Mouse (Mus musculus): ENCODE data around the gene Casq1.

Casq1 gene

DNA sequence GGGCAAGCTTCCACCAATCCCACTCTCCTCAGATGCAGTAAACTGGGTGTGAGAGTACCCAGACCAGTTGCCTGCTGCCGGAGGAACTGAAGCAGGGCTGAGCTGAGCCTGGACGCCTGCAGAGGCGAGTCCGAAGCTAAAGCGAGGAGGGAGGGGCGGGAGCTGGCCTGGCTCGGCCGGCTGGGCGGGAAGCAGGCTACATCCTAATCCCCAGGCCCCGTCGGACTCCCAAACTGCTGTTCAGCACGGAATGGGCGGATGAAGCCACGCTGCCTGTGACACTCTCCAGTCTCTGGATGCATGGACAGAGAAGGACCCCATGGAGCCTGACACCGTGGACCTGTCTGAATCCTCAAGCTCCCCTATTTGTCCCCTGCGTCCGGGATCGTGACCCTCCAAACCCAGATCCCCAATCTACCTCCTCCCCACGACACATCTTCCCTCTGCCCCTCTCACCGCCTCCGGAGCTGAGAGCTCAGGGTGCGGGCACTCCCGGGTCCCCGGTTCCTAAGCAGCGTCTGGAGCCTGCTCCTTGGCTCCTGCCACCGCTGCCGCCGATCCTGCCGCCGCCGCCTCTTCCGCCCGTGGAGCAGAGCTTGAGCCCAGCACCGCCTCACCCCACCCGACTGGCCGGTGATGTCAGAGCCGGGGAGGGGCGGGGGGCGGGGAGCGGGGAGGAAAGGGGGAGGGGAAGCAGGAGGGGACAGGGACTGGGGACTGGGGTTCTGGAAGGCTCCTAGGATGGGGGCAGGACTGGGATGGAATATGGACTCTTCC lies 13.3 kb downstream of the Casq1 start, which contains the start of gene Pea15a:
Gene Pea15a, minus strand, starts transcription at position 664 of the 777 bp plus-strand sequence.
- no peak for DNase-seq (ENCODE audit: extremely low read depth, low read depth)

DNA sequence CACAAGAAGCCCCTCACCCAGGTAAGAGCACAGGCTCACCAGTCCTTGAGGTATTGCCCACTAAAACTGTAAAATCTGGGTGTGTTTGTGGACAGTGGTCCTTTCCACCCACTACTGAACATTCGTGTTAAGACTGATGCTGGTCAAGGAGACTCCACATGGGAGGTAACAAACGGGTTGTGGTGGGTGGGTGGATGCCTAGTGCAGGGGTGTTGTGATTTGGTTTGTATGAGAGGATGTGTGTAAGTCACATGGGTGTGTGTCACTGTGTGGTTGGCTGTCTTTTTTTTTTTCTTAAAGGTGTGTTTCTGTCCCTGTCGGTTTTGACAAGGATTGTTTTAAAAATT lies 14.0 kb downstream of the Casq1 start:
- no peak for DNase-seq (ENCODE audit: extremely low read depth, low read depth)

DNA sequence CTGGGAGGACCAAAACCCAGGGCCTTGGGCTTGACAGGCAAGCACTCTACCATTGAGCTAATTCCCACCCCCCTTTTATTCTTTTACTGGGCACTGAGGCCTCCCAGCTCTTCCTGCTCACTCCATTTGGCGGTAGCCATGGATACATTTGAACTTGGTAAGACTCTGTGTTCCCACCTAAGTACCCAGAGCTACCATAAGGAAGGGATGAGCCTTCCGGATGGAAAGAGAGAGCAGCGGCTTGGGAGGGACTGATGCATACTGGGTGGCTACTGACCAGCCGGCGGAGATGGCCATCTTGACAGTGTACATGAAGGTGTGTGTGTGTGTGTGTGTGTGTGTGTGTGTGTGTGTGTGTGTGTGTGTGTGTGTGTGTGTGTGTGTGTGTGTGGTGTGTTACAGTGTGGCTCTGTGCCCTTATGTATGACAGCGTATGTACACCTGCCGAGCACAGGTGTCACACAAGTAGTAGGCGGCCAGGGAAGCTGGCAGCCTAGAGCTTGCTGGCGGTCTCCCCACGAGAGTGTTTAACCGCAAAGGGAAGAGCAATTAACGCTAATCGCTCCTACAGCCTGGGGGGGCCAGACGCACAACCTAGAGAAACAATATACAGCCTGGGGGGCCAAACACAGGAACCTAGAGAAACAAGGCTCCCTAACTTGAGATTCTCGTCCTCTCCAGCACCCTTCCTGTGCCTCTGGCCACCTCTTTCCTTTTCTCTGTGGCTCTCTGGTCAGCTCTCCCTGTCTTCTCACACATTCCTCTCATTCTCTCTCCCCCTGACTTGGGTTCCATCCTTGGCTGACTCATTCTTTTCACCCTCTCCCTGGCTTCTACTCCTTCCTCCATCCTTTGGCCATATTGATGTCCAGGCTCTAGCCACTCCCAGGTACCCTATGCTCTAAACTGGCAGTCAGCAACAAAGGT lies 14.6 kb downstream of the Casq1 start:
- no peak for DNase-seq (ENCODE audit: extremely low read depth, low read depth)

DNA sequence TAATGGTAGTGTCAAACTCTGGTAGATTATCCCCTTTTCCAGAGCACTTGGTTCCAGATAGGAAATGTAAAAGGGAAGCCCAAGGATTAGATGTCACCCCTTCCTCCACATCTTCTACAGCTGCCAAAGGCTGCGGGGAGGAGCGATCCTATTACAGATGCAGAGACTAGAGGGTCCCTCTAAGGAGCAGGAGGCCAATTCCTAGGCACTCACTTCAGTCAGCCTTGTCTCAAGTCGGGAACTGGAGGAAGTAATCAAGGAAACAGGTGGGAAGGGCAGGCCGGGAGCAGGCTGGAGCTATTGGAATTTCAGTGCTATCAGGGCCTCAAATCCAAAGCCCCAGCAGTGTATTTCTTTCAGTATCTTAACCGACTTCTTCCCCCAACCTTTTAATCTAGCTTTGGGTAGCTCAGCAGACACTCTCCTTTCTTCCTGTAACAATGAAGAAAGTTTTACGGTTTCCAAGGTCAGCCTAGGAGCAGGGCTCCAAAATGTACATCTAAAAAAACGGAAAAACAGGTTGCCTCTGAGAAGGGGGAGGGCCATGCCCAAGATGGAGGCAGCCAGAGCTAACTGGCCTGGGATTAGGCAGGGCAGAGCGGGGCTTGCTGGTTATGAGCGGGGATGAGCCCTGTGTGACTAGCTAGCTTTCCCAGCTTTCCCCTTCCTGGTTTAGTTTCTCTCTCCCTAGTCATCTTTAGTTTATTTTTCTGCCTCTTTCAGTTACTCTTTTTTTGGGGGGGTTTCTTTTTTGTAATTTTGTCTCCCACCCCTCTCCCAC lies 15.4 kb downstream of the Casq1 start:
- DNase-seq (ENCODE audit: extremely low read depth, low read depth): no peak

DNA sequence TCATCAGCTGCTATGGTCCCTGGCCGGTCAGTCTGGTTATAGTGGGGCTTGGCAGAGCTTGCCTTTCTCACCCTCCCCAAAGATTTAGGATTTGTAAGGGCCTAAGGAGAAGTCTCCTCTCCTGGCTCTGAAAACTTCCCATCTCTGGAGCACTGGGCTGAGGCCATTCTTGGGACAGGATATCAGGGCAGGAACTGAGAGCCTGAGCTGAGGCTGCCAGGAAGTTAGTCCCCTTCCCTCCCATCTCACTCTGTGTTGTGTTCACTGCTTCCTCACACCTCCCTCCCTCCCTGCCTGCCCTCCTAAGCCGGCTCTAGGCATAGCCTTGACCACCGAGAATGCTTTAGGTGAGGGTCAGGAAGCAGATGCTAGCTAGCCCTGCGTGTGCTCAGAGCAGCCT lies 16.1 kb downstream of the Casq1 start:
- DNase-seq (ENCODE audit: extremely low read depth, low read depth): no peak

DNA sequence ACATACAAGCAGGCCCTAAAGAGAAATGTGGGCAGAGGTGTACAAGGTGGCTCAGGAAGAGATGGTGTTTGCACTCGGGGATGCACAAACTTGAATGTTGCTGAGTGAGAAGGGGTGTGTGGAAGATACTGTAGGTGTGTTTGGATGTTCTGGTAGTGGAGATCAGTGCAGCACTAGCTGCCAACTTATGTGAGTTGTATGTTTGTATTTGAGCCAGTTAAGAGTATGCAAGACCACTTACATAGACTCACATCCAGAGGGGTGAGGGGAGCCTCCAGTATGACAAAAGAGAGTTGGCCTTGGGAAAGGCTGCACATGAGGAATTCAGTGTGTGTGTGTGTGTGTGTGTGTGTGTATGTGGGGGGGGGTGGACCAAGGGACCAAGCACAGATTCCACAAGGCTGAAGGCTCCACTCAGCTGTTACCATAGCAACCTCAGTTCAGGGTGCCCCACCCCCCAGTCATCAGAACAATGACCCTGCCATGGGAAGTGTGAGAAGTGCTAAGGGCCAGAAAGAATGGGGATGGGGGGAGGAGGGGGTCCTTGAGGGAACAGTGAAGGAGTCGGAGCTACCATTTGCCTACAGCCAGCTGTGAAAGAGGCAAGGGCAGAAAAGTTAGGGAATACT lies 16.7 kb downstream of the Casq1 start:
- DNase-seq (ENCODE audit: extremely low read depth, low read depth): no peak

DNA sequence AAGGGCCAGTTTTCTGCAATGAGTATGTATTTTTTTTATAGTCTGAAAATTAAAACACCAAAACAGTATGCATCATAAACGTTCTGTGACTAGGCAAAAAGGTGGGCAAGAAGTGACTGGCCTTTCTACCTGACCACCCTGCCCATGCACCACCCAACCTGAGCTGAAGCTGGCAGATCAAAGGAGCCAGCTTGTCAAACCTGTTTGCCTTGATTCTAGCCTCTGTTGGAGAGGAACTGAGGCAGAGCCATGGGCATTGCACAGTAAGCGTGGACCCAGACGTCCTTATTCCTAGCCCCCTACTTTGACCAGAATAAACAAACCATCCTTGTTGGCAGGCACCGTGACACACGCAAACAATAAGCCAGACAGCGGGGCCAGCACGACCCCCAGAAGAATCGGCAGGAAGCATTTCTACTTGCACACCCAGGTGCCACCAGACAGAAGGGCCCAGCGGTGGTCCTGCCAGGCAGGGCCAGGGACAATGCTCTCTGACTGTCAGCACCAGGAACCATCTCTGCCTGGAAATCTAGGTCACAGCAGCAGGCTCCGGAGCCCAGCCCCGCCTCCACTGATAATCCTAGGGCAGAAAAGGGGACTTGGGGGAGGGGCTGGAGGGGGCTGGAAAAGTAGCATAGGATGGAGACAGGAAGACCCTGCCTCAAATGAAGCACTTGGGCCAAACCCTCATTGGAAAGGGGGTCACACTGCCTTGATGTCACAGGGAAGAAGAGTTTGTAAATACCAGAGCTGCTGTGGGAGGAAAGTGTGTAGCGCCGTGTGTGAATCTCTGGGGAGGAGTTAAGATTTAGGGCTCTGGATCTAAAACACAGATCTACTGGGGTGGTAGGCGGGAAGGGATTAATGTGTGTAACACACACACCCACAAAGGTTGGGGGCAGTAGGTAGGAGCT lies 17.4 kb downstream of the Casq1 start:
- DNase-seq (ENCODE audit: extremely low read depth, low read depth): no peak

DNA sequence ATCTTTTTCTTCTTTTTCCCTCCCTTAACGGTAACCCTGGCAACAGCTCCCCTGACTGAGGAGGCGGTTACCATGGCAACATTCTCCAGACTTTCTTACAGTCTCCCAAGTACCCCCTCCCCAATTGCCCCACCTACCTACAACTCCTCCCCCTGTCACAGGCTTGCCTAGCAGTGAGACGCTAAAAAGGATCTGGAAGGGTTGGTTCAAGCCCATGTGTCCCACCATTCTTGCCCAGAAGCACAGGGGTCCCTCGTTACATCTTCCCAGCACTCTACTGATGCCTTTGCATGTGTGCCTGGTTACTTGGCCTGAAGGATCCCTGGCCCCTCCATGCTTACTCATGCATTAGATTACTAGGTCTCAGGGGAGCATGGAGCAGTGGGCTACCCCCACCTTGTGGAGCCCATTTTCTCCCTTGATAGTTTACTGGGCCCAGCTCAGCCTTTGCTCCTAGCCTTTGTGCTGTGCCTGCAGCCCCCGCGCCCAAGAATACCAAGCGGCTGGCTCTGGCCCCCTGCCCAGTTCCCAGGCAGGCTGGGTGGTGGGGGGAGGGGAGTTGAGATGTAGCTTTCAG lies 18.7 kb downstream of the Casq1 start:
- no peak for DNase-seq (ENCODE audit: extremely low read depth, low read depth)

DNA sequence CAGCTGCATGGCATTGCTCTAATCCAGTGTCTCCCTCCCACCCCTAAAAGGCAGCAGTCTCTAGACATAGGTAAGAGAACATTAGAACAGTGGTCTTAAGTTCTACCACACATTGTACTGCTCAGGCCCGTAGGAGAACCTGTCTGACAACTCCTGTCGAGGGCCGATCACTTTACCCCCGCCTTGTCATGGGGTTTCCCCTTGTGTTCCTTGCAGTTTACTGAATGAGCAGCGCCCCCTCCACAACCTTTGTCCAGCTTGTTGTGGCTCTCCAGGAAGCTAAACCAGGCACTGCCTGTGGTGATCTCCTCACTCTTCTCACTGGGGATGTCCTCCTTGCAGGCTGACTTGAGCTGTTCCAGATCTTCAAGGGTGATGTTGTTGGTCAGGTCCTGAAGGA lies 19.5 kb downstream of the Casq1 start:
- DNase-seq (ENCODE audit: extremely low read depth, low read depth): no peak

DNA sequence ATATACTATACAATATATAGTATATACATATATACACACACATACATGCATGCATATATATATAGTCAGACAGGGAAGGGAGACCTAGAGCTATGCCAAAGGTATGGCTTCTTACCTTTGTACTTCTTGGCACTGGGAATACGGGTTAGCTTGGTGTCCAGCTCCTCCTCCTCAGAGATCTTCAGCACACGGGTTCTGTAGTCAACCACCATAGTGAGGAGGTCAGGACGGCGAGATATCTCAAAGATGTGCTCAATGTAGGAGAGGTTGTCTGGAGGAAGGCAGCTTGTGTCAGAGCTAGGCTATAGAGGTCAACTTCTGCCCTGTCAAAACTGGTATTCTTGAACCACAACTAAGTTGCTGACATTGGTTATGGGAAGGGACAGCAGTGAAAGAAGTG lies 20.7 kb downstream of the Casq1 start:
- no peak for DNase-seq (ENCODE audit: extremely low read depth, low read depth)

DNA sequence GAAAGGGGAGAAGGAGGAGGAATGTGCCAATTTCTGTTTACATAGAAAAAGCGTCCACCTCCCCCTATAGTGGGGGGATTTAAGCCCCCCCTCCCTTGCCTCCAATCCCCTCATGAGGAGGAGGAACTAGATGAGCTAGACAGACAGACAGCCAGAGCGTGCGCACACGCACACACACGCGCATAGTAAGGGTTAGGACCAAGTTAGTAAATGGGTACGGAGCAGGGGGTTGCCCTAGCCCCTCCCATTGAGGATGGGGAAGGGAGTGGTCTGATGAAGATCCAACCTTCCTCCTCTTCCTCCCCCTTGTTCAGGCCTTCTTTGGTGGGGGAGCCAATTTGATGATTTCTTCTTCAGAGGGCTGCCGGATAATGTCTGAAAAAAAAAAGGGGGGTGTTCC lies 21.4 kb downstream of the Casq1 start:
- DNase-seq (ENCODE audit: extremely low read depth, low read depth): no peak

DNA sequence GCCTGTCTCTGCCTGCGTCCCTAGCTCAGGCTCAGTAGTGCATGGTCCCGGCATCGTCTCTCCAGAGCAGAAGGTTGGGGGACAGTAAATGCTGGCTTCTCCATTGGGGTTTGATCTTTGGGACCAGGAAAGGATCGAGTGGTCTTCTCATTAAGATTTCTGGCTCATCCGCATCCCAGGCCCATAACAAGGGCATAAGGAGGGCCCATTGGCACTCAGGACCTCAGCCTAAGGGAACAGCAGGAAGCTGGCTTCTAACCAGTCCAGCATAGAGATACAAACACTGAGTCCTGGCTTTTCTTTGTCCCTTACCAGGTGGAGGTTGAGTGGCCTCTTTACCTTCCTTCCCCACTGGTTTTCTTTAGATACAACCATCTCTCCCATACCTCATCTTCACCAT lies 21.8 kb downstream of the Casq1 start:
- no peak for DNase-seq (ENCODE audit: extremely low read depth, low read depth)

DNA sequence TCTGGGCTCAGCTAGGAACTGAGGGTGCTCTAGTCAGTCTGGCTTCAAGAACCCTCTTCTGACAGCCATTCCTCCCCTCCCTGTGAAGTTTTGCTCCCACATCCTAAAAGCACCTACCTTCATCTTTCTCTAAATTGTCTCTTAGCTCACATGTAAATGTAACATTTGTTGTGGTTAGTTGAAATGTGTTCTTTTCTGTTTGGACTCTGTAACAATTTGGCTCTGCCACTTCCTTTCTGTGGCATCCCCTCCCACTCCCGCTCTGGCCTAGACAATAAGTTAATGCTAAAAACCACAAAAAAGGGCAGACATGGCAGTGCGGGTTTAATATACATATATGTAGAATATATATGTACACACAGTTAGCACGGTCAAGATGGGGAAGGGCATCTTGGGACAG lies 22.5 kb downstream of the Casq1 start:
- DNase-seq (ENCODE audit: extremely low read depth, low read depth): no peak

DNA sequence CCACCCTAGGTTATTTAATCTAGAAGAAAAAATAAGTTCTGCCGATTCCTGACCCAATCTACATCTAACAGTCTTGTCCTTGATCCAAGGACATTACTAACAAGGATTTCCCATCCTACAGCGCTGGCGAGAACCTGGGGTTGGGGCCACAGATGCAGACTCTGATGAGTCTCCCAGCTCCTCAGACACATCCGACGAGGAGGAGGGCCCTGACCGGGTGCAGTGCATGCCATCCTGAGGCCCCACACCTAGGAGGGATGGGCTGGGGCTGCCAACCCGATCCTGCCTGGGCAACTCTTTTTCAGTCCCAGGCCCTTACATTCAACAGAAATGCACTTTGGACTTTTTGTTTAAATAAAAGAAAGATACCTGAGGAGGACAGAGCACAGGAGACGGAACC lies 25.2 kb downstream of the Casq1 start:
- DNase-seq (ENCODE audit: extremely low read depth, low read depth): no peak

DNA sequence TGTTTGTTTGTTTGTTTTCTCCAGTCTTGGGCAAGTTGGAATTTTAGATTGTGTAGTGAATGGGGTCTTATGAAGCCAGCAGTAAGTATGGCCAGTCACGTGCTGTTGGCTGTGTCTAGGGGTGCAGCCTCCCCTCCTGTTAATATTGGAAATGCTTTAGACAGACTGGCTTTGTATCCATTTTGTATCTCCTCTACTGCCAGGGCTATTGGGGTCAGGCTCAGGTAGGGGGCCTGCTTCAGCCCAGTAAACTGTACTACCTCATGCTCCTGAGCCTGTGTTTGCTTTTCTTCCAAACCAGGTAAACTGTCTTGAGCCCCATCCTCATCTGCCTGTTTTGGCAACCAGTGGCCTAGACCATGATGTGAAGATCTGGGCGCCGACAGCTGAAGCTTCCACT lies 27.5 kb downstream of the Casq1 start:
- DNase-seq (ENCODE audit: extremely low read depth, low read depth): no peak

DNA sequence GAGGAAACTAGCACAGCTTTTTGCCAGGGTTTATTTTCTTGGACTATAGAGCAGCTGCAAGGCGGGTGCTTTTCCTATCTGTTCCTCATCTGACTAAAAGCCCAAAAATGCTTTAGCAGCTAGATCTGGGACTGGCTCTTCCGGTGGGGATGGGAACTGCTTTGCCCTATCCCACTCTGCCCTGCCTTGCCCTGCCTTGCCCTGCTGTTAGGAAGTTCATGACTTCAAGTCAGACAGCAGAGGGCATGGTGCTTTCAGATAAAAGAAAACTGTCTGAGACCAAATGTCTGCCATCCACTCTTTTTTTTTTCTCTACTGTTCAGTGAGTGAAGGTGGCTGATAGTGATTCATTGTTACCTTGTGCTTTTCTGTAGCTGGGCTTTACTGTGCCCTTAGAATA lies 28.1 kb downstream of the Casq1 start:
- no peak for DNase-seq (ENCODE audit: extremely low read depth, low read depth)

DNA sequence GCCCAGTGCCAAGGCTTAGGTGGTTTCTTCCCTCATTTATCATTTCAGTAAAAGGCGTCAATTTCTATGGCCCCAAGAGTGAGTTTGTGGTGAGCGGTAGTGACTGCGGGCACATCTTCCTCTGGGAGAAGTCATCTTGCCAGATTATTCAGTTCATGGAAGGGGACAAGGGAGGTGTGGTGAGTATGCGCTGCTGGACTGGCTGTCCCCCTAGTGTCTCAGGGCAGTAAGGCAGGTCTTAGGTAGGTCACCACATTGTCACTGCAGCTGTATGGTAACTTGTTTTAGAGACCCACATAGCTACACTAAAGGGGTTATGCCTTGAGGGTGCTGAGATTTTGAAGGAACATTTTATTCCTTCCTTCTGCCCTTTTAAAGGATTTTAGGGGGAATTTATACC lies 30.8 kb downstream of the Casq1 start:
- no peak for DNase-seq (ENCODE audit: extremely low read depth, low read depth)

DNA sequence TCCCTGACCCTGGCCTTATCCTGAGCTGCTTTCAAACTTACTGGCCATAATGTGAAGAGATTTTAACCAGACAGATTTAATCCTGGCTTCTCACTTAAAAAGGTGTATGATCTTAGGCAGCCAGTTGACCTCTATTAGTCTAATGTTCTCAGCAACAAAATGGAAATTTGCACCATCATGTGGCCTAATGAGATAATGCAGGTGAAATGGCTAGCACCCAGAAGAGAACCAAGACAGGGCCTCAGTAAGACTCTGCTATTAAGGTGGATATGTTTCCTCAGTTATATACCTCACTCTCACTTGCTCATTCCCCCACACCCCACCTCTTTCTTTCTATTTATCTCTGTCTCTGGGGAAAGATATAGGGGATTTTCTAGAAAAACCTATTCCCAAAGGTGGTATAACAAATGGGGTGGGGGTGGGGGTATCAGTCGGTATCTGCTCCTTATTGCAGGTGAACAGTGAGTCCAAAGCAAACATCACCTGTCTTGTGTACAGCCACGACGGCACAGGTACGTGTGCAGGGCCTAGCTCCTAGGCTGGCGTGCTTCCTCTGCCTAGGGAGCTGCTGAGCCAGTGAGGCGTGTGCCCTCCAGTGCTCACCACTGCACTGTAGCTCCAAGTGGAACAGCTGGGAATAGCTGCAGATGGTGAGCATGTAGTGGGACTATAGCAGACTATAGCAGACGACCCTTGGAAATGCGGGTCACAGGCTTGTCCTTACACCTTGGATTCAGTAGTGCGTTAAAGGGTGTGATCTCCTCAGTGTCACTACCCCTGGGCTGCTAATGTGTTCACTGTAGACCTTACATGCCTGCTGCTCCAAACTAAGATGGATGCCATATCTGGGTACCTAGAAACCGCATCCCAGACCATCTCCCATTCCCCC lies 33.0 kb downstream of the Casq1 start:
- DNase-seq (ENCODE audit: extremely low read depth, low read depth): no peak

DNA sequence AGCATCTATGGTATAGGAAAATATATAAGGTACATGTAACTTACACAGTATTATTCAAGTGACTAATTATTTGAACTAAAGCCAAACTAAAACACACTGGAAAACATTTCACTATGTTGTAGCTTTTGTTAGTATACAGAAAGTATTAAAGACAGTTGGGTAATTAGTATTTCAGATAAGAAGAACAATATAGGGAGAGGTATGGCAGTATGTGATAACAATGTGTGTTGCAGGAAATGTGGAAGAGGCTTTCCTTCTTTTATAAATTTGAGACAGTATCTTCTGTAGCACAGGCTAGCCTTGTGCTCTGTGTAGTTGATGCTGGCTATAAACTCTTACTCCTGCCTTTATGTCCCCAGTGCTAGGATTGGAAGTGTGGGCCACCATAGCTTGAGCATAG lies 35.8 kb downstream of the Casq1 start:
- peak; percentile 14 for DNase-seq (ENCODE audit: extremely low read depth, low read depth)
